Mouse (Mus musculus) ovary, adult 18-20 months (tissue): ENCODE results near the gene Fance.
"Not testable (repeated sequence)": the region's sequence is repeated elsewhere in the genome, so short reads cannot be mapped to it uniquely, and the experiment has no call there.

Source experiments
- DNase-seq: peaks from one replicate; pipeline ENCODE4 v3.0.0; 2022; ENCODE audit warnings: low spot score, mixed read lengths

Fance gene

GRCm38 (mm10) chr17:28293716-28294115, 19.6 kb upstream of the Fance start:
- no peak for DNase-seq

- DNase-seq: no peak
These were observed 18.6 kb upstream of the Fance start for GRCm38 (mm10) chr17:28294449-28295333.

- DNase-seq: no peak
These were observed 14.4 kb upstream of the Fance start for GRCm38 (mm10) chr17:28298888-28299287.

GRCm38 (mm10) chr17:28299669-28300320, 13.5 kb upstream of the Fance start:
- DNase-seq: no peak

GRCm38 (mm10) chr17:28300323-28300722, 13.0 kb upstream of the Fance start:
- no peak for DNase-seq

GRCm38 (mm10) chr17:28300850-28301249, 12.5 kb upstream of the Fance start:
- DNase-seq: no peak

GRCm38 (mm10) chr17:28305172-28305571, 8.1 kb upstream of the Fance start:
- no peak for DNase-seq

- DNase-seq: peak; percentile 61
These were observed 4.8 kb upstream of the Fance start for GRCm38 (mm10) chr17:28308297-28309195.

GRCm38 (mm10) chr17:28310831-28311230, 2.5 kb upstream of the Fance start:
- no peak for DNase-seq

GRCm38 (mm10) chr17:28311366-28312132, 1.8 kb upstream of the Fance start:
- no peak for DNase-seq

- DNase-seq: no peak
These were observed 797 bp upstream of the Fance start for GRCm38 (mm10) chr17:28312232-28313211.

- DNase-seq: no peak
These were observed 534 bp downstream of the Fance start for GRCm38 (mm10) chr17:28313880-28314225.

GRCm38 (mm10) chr17:28315611-28316160, 2.4 kb downstream of the Fance start:
- no peak for DNase-seq

- DNase-seq: no peak
These were observed 3.2 kb downstream of the Fance start for GRCm38 (mm10) chr17:28316476-28316875.

- no peak for DNase-seq
These were observed 3.8 kb downstream of the Fance start for GRCm38 (mm10) chr17:28317091-28317490.

- DNase-seq: no peak
These were observed 4.4 kb downstream of the Fance start for GRCm38 (mm10) chr17:28317725-28318124.

GRCm38 (mm10) chr17:28321700-28322099, 8.4 kb downstream of the Fance start:
- DNase-seq: no peak

GRCm38 (mm10) chr17:28323786-28324185, 10.5 kb downstream of the Fance start:
- peak; percentile 55 for DNase-seq

GRCm38 (mm10) chr17:28324416-28324815, 11.1 kb downstream of the Fance start:
- not testable (repeated sequence) for DNase-seq

GRCm38 (mm10) chr17:28325751-28326150, 12.4 kb downstream of the Fance start:
- DNase-seq: no peak
